Mouse (Mus musculus) NIH3T3 (cell line): ENCODE data around the gene Ckap2.
"Not testable (repeated sequence)": the region's sequence is repeated elsewhere in the genome, so short reads cannot be mapped to it uniquely, and the experiment has no call there.

Experiments used
- DNase-seq: peaks from one replicate; pipeline ENCODE4 v3.0.0-alpha.2; 2012; ENCODE audit warnings: low read depth

The Ckap2 gene

DNA sequence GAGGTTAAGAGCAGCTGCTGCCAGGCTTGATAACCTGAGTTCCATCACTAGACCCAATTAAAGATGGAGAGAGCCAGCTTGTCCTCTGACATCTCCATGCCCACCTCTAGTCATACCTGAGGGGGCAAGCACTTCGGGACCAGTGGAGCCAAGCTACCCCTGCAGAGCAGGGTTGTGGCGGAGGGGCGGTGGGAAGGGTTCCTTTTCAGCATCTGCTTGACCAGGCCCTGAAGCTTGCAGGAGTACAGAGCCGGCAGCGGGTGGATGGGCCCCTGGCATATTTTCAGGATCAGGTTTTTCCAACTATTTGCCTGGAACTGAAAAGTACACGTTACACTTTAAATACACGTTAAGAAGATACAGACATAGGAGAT, 37.3 kb downstream of the Ckap2 start:
- DNase-seq: no peak

DNA sequence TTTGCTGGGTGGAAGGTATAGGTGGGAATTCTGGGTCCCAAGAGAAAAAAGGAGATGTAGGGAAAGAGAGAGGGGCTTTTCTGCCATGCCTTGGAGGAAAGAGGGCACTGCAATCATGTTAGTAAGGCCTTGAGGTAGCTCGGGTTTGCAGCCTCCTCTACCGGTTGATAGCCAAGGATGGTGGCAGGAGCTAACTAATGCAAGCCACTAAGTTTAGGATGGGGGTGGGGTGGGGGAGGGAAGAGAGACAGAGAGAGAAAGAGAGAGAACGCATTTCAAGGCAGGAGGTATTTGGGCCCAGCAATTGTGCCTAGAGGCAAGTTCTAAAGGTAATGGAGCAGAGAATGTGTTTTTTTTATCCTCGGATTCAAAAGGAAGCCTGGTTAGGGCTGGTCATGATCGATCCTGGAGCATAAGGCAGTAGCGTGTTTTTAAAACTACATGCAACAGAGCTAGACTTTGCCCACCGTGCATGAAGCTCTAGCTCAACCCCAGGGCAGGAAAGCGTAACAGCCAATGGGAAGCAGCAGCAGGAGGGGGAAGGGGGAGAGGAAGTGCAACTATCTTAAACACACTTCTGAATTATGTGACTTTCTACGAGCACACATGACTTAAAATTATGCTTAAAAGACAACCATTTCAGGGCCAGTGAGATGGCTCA, 37.8 kb downstream of the Ckap2 start:
- no peak for DNase-seq

DNA sequence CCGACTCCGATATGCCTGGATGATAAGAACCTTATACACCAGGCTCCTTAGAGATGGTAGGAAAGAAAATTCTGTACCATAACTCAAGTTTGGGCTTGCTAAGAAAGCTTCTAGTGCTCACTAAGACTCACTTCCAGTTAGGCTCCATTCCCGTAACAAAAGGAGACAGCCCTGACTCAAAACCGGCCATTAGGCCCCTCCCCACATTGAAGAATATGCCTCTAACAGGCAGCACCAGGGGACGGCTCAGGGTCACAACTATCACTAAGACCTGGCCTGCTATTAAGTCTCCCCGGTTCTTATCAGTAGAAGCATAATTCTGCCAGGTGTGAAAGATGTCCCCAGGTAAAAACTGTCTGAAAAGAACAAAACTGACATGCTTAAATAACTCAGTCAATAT, 39.8 kb downstream of the Ckap2 start:
- no peak for DNase-seq

DNA sequence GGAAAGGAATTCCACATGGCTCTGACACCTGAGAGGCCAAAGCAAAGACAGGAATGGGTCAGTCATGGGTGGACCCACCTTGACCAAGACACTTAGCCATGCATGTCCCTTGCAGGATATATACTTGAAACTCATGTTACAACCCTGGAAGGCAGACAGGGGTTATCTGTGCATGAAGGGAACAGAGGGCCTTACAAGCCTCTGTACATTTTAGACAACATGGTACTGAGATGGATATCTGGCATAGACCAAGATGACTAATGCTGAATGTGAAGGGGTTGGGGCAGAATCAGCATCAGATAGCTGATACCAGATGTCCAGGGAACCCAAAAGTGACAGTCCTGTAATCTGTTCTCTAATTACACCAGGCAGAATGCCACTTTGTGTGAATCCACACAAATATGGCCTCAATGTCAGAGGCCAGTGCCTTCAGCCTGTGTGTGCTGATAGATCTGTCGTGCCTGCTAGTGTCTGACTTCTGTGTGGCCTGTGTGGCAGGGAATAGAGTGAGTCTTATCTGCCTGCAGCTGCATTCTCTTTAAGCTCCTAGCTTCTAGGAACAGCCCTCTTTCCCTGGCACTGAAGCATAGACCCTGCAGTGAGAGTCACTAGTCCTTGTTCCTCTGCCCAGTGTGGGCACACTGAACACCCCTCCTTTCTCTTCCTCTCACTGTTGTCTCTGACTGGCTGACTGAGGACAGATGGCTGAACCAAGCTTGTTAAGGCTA, 41.7 kb downstream of the Ckap2 start:
- no peak for DNase-seq

DNA sequence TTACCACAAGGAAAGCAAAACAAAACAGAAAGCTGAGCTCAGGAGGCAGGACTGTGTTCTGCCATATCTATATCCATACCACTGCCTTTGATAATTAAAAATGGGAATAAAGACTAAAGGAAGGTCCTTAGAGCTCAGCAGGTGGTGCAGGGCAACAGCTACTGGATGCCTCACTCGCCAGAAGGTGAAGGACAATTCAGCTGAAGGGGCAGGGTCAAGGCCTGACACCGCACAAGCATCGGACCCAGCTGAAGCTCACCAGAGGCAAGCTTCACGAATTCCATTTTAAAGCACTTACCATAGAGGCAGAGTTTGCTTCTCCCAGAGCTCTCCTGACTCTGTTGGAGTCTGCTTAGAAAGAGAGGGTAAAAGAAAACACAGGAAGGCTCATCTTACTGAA, 43.0 kb downstream of the Ckap2 start:
- DNase-seq: no peak

DNA sequence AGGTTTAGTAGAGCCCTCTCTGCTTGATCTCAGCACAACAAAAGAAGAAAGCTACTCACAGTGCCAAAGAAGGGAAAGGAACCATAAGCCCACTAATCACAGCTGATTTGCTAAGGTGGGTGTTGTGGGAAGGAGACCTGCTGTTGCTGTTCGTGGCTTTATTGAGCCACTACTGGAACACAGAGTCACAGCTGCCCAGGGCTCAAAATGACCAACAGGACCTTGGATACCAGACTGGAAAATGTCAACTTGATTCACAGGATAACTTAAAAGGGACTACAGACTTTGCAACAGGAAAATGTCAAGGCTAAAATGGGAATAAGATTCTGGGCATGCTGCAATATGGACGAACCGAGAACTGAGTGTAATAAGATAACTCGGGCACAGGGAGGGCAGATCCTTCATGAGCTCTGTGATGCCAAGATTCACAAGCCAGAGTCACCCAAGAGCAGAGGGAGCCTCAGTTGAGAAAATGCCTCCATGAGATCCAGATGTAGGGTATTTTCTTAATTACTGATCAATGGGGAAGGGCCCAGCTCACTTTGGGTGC, 43.7 kb downstream of the Ckap2 start:
- no peak for DNase-seq

DNA sequence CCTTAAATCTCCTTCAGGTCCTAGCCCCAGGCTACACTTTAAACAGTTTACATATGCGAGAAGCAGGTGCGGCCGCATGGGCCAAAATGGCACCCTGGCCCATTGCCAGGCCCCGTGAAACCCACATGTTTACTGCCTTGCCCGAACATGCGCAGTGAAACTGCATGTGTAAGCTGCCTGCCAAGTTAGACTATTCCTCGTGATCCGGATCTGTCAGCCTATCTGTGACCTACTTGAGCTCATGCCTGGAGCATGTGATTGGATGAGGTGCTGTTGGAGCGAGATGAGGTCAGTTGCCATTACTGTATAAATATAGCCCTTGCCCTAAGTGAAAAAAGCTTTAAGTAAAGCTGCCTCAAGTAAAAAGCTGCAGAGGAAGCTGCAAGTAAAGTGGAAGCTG, 49.2 kb downstream of the Ckap2 start:
- DNase-seq: not testable (repeated sequence)

DNA sequence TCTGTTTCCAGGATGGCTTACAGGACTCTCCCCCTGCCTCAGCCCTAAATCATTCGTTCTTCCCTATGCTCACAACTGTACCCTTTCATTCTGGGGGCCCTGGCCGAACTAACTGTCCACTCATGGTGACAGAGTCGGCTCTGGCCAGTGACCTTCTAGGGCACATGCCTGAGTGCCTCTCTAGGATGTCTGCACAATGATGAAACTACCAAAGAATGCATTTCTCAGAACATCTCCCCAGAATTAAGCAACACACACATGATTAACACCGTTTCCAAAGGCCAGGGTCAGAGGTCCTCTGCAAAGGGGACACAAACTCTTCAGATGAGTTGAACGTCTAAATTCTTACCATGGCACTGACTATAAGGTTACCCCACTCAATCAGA, 50.9 kb downstream of the Ckap2 start:
- no peak for DNase-seq

DNA sequence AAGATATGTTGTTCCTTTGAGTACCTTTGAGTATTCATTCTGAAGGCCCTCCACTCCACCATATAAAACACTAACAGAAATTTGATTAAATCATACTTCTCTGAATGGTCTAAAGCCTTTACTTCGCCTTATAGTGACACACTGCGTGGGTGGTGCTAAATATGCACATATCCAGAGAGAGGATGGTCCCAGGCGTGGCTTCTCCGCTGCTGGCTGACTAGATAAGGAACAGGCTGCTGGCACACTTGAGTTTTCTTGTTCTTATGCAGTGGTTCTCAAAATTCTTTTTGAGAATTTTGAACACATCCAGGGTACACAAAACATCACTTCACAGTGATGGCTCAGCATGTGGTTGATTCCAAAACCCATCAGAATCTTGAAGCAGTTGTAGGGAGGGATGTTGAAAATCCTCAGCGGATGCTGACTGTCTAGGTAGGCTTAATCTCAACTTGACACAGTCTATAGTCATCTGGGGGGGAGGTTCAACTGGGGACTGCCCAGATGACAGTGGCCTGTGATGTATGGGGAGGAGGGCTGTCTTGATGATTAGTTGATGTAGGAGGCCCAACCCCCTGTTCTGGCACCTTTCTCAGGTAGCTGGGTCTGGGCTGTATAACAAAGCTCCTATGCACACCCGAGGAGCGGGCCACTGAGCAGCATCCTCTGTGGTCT, 51.4 kb downstream of the Ckap2 start:
- no peak for DNase-seq

DNA sequence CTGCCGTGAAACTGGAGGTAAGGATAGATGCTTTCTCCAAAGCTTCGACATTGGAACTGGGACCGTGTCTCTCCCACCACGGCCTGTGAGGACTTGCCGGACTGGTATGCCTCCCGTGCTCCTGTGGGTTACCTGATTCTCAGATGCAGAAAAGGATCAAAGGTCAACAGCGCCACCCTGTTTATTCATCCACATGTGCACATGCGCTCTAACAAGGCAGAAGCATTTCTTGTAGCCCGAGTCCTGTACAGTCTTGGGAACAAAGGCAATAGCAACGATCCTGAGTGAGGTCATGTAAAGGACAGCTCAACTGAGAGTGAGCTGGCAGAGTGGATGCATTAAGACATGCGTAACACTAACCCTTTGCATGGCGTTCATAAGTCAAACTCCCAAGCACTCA, 53.6 kb downstream of the Ckap2 start:
- no peak for DNase-seq

DNA sequence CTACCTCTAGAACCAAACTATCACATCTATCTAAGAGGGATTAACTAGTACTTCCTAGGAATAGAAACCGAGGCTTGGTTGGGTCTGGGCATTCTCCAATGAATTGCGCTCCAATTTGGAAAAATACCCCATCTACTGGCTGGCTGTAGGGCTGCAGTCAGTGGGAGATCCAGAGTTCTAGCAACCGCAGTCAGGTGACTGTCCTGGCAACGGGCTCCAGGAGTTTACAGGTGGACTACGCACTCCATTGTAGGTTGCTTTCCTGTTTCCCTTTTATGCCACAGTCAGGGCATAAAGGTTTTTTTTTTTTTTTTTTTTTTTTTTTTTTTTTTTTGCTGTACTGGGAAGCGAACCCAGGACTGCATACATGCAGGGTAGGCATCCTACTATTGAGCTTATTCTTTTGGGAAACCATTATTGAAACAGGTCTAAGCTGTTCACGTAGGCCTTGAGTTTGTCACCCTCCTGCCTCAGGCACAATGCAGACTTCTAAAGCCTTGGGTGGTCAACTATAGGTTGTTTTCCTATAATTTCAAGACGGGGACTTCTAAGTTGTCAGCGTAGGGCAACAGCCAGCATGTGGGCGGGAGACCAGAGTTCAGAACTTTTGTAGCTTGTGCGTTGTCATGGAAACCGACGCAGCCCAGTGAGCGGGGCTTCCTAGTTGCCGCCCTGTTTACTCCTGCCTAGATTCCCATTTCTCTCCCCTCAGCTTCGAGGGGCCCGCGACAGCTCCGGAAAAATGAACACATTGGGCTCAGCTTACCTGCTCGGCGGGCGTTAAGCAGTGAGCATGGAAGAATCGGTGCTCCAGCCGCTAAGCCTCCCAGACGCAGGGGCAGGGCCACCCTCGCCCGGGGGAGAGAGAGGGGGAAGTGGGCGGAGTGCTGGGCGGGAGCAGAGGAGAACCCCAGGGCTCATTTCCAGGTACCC, 61.1 kb downstream of the Ckap2 start, which contains the start of gene Nek5:
Nek5 (minus strand) TSS at position 834 of the 933 bp plus-strand sequence.
- DNase-seq: peak; percentile 22
